ENCODE assay signal across 25 mouse cellular contexts in the genomic region with DNA sequence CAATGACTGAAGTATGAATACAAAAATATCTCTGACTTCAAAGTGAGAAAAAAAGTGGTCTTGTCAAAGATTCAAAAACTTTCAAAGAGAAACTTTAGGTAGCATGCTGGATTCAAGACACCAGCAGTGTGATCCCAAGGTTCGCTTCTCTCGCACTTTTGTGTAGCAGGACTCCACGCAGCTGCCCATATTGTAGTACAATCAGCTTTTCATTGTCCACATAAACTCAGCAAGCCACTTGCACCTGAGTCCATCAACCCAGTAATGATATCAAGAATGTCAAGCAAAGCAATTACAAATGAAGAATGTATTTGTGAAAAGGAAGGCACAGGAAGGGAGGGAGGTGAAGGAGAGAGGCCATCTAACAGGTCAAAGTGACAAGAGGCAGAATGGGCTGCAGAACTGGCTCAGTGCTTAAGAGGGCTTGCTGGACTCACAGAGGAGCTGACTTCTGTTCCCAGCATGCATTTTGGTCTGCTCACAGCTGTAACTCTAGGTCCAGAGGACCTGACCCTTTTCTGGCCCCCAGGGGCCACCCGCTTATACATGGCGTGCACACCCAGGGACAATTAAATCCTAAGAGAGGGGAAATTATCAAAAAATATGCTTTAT.
"Had no signal": no experiment of that assay in that cellular context is flagged by ENCODE, and none has a peak within 500 bp of the region (broad histone marks: within the 10 kb centered on the region; RNA-seq: fewer than 3 reads in every experiment).

No protein-coding gene starts in this region.

- H3K4me1 ChIP-seq: heart, embryonic 10.5 days; heart, embryonic 12.5 days; intestine, embryonic 15.5 days; limb, embryonic 12.5 days; liver, embryonic 13.5 days had no signal

- H3K36me3 ChIP-seq: heart, embryonic 10.5 days; heart, embryonic 12.5 days; intestine, embryonic 15.5 days; limb, embryonic 10.5 days; limb, embryonic 12.5 days; liver, embryonic 13.5 days had no signal

- DNase-seq: gastrocnemius, adult 2 months; gastrocnemius, postnatal 10 days; gastrocnemius, postnatal 25 days; heart, adult 18-20 months; heart, postnatal 10 days; heart, postnatal 4 days; kidney, adult 18-20 months; kidney, adult 8-10 months; kidney, postnatal 10 days; kidney, postnatal 25 days; kidney, postnatal 4 days; liver; liver, embryonic 13.5 days had no signal

- H3K27ac ChIP-seq: gastrocnemius, adult 2 months; heart, embryonic 10.5 days; hindbrain, embryonic 14.5 days; intestine, embryonic 15.5 days; layer of hippocampus, adult 2 months; left cerebral cortex, adult 2 months; limb, embryonic 10.5 days; limb, embryonic 12.5 days; liver, embryonic 13.5 days had no signal

- H3K9ac ChIP-seq: heart, embryonic 12.5 days; hindbrain, embryonic 14.5 days; intestine, embryonic 15.5 days; limb, embryonic 12.5 days; liver, embryonic 13.5 days had no signal

- H3K9me3 ChIP-seq: heart, embryonic 10.5 days; heart, embryonic 12.5 days; intestine, embryonic 15.5 days; limb, embryonic 10.5 days; limb, embryonic 12.5 days; liver, embryonic 13.5 days had no signal

- H3K4me2 ChIP-seq: heart, embryonic 12.5 days; hindbrain, embryonic 14.5 days; intestine, embryonic 15.5 days; limb, embryonic 12.5 days; liver, embryonic 11.5 days; liver, embryonic 13.5 days had no signal

- ATAC-seq: hindbrain, embryonic 16.5 days; inflammation-experienced regulatory T-cells, adult 6 months; intestine, embryonic 15.5 days; intestine, postnatal 0 days had no signal

- H3K27me3 ChIP-seq: heart, embryonic 12.5 days; intestine, embryonic 15.5 days; limb, embryonic 12.5 days; liver, embryonic 13.5 days had no signal

- H3K4me3 ChIP-seq: gastrocnemius, adult 2 months; heart, embryonic 10.5 days; heart, embryonic 12.5 days; intestine, embryonic 15.5 days; layer of hippocampus, adult 2 months; left cerebral cortex, adult 2 months; limb, embryonic 10.5 days; limb, embryonic 12.5 days; liver, embryonic 13.5 days had no signal
